Mouse (Mus musculus) hindbrain, embryonic 16.5 days (tissue): ENCODE results near the gene Sorbs1. TPM values are rescaled to one million over a fixed set of nuclear protein-coding genes. Genes with fewer than 3 reads are reported as not detected.

Experiments
- ATAC-seq: fragments of 200-750 bp; cut with Nextera tagmentation; 2 replicates; pipeline ENCODE4 v1.8.0; 2017; ENCODE audit warnings: moderate TSS enrichment, moderate library complexity
- H3K27ac ChIP-seq: fragments of 300-500 bp; sonication (generic); 2 replicates; pipeline ENCODE4 v1.5.1; 2014; ENCODE audit warnings: low read depth, mild to moderate bottlenecking, control low read depth, low read length, moderate library complexity
- H3K27me3 ChIP-seq: fragments of 300-500 bp; sonication (generic); replicated peaks from 2 replicates; pipeline ENCODE4 v1.6.1; 2014; ENCODE audit warnings: low read length; ENCODE audit not compliant: control insufficient read depth, insufficient read depth
- H3K36me3 ChIP-seq: fragments of 300-500 bp; sonication (generic); 2 replicates; pipeline ENCODE4 v1.6.1; 2014; ENCODE audit warnings: mild to moderate bottlenecking, low read length, moderate library complexity, mixed read lengths; ENCODE audit not compliant: control insufficient read depth, insufficient read depth
- H3K4me1 ChIP-seq: fragments of 300-500 bp; sonication (generic); 2 replicates; pipeline ENCODE4 v1.6.1; 2014; ENCODE audit warnings: low read depth, low read length; ENCODE audit not compliant: control insufficient read depth, insufficient read depth
- H3K4me2 ChIP-seq: fragments of 300-500 bp; sonication (generic); 2 replicates; pipeline ENCODE4 v1.6.1; 2014; ENCODE audit warnings: mild to moderate bottlenecking, low read length, control low read depth, moderate library complexity
- H3K4me3 ChIP-seq: fragments of 300-500 bp; sonication (generic); 2 replicates; pipeline ENCODE4 v1.5.1; 2014; ENCODE audit warnings: mild to moderate bottlenecking, low read length, control low read depth, moderate library complexity
- H3K9ac ChIP-seq: fragments of 300-500 bp; sonication (generic); 2 replicates; pipeline ENCODE4 v1.6.1; 2014; ENCODE audit warnings: low read depth, mild to moderate bottlenecking, control low read depth, low read length, moderate library complexity
- H3K9me3 ChIP-seq: fragments of 300-500 bp; sonication (generic); 2 replicates; pipeline ENCODE4 v1.6.1; 2014; ENCODE audit warnings: mild to moderate bottlenecking, low read length, moderate library complexity; ENCODE audit not compliant: control insufficient read depth
- WGBS: fragments of 180-500 bp; shearing (Covaris S2); extraction: QIAGEN DNeasy Blood & Tissue Kit; methylation state at CpG from one replicate; pipeline ENCODE4 v1.1.7; 2014; 5-methylcytosine and 5-hydroxymethylcytosine counted together
- polyA plus RNA-seq: library from polyadenylated mRNA; unstranded; fragments of >200 nt; fragmentation: Nextera tagmentation; extraction: Ambion mirVana; gene quantifications from 2 replicates; pipeline ENCODE4 v1.2.1, GENCODE M21; 2015

Gene Sorbs1
- polyA plus RNA-seq, 1 experiment from 2014 or later = 83.6 TPM

GRCm38 (mm10) chr19:40440951-40441350 is 72.6 kb downstream of the Sorbs1 start:
- Histone ChIP-seq H3K27me3 (no peaks in the 10 kb centered on the region), H3K9ac (no peak overlapping the region), H3K4me3 (no peak overlapping the region), H3K27ac (no peak overlapping the region), H3K4me2 (no peak overlapping the region), H3K36me3 (peaks cover 4% of the 10 kb centered on the region; the same call in 1 of the 2 replicates), H3K4me1 (peaks cover 5% of the 10 kb centered on the region), H3K9me3 (no peaks in the 10 kb centered on the region)
- no peak for ATAC-seq
- 82% methylated on average over 4 of the region's 4 CpGs for WGBS

DNA sequence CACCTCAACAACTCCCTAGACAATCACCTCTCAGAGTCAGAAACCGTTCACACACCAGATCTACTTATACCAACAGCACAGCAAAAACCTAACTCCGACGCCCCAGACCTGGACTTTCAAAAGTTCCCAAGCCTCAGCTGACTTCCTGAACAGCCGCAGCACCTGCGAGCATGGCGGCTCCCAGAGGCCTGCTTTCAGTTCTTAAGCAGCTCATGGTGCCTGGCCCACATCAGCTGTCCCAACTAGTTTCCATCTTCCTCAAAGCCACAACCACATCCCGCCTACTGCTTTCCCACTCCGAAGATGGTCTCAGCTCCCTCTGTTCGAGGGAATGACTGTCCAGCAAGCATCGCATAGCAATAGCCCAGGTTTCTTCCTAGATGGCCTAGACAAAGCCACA is 74.7 kb downstream of the Sorbs1 start:
- 92% methylated on average over 10 of the region's 10 CpGs for WGBS
- Histone ChIP-seq H3K9me3 (no peaks in the 10 kb centered on the region), H3K27me3 (no peaks in the 10 kb centered on the region), H3K9ac (no peak overlapping the region), H3K4me3 (no peak overlapping the region), H3K4me2 (no peak overlapping the region), H3K4me1 (peaks cover 12% of the 10 kb centered on the region), H3K27ac (no peak overlapping the region), H3K36me3 (no peaks in the 10 kb centered on the region)
- ATAC-seq = no peak

DNA sequence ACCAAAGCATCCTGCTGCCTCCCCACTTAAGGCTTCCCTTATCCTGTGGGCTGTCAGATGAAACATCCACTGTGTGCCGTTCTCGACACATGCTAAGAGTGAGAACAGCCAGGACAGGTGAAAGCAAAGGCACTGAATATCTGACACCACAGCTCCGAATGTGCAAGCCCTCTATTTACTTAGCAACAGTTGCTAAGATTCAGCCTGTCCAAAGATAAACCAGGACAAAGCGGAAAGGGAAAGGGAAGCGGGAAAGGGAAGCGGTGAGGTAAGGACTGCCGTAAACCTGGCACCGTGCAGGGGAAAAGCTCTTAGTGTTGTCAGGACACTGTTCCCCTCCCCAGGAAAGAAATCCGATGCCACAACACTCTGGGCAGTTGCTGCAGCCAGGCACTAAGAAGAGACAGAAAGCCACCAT is 75.9 kb downstream of the Sorbs1 start:
- Histone ChIP-seq H3K9ac (no peak overlapping the region), H3K4me2 (no peak overlapping the region), H3K27ac (no peak overlapping the region; the same call in 1 of the 2 replicates), H3K27me3 (no peaks in the 10 kb centered on the region), H3K9me3 (no peaks in the 10 kb centered on the region), H3K36me3 (no peaks in the 10 kb centered on the region), H3K4me1 (peaks cover 17% of the 10 kb centered on the region), H3K4me3 (no peak overlapping the region)
- 55% methylated on average over 9 of the region's 9 CpGs for WGBS
- no peak for ATAC-seq

GRCm38 (mm10) chr19:40436465-40437200 is 76.9 kb downstream of the Sorbs1 start:
- H3K4me2 ChIP-seq = no peak overlapping the region
- no peak for ATAC-seq
- H3K36me3 ChIP-seq = no peaks in the 10 kb centered on the region
- no peaks in the 10 kb centered on the region for H3K27me3 ChIP-seq
- H3K9ac ChIP-seq = no peak overlapping the region
- H3K9me3 ChIP-seq = no peaks in the 10 kb centered on the region
- 55% methylated on average over 12 of the region's 12 CpGs for WGBS
- H3K4me1 ChIP-seq = peaks cover 17% of the 10 kb centered on the region
- peak overlapping the region; percentile 70 for H3K27ac ChIP-seq
- H3K4me3 ChIP-seq = no peak overlapping the region

- Histone ChIP-seq H3K4me1 (peaks cover 17% of the 10 kb centered on the region), H3K36me3 (no peaks in the 10 kb centered on the region), H3K4me3 (no peak overlapping the region), H3K27ac (no peak overlapping the region), H3K9ac (no peak overlapping the region), H3K27me3 (no peaks in the 10 kb centered on the region), H3K4me2 (no peak overlapping the region), H3K9me3 (no peaks in the 10 kb centered on the region)
- 97% methylated on average over 2 of the region's 2 CpGs for WGBS
- ATAC-seq = no peak
These were observed 77.8 kb downstream of the Sorbs1 start for GRCm38 (mm10) chr19:40435797-40436196.

GRCm38 (mm10) chr19:40435045-40435444 is 78.5 kb downstream of the Sorbs1 start:
- no peaks in the 10 kb centered on the region for H3K36me3 ChIP-seq
- no peak overlapping the region for H3K4me2 ChIP-seq
- no peak for ATAC-seq
- H3K9me3 ChIP-seq = no peaks in the 10 kb centered on the region
- no peak overlapping the region for H3K4me3 ChIP-seq
- peak overlapping the region; percentile 84 for H3K27ac ChIP-seq
- H3K4me1 ChIP-seq = peaks cover 17% of the 10 kb centered on the region
- no peaks in the 10 kb centered on the region for H3K27me3 ChIP-seq
- H3K9ac ChIP-seq = no peak overlapping the region
- WGBS = 79% methylated on average over 7 of the region's 7 CpGs

GRCm38 (mm10) chr19:40434042-40434869 is 79.3 kb downstream of the Sorbs1 start:
- no peaks in the 10 kb centered on the region for H3K9me3 ChIP-seq
- no peak overlapping the region for H3K4me3 ChIP-seq
- no peaks in the 10 kb centered on the region for H3K27me3 ChIP-seq
- no peaks in the 10 kb centered on the region for H3K36me3 ChIP-seq
- 0 out of 2 replicates have a peak overlapping the region, but pooled peaks have one; percentile 5 for H3K4me2 ChIP-seq
- no peak overlapping the region for H3K9ac ChIP-seq
- 25% methylated on average over 10 of the region's 10 CpGs for WGBS
- peak overlapping the region; percentile 84 for H3K27ac ChIP-seq
- ATAC-seq = peak; percentile 88
- H3K4me1 ChIP-seq = peaks cover 17% of the 10 kb centered on the region

DNA sequence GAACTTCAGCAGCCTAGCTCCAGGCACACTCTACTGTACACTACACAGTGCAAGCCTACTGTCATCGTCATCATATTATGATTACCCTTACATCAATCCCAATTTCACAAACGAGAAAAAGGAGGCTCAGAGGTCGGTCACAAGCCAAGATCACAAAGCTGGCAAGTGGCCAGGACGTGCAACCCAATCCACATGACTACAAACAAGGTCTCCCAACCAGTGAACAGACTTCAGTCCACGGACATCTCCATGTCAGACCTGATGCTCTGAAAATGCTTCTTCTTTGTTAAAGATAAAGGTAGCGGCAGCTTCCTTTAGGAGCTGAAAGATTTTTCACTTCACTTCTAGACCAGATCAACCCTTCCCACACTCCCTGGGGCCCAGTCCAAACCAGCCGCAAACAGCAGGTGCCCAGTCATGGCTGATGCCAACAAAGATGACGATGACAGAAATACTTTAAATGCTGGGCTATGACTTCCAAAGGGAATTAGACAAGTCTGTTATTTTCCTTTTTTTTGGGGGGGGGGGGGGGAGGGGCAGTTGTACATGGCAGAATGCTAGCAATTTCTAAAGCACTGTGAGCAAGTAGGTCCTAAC is 80.2 kb downstream of the Sorbs1 start:
- Histone ChIP-seq H3K27ac (peak overlapping the region; percentile 16), H3K4me1 (peaks cover 17% of the 10 kb centered on the region), H3K9ac (no peak overlapping the region), H3K27me3 (no peaks in the 10 kb centered on the region), H3K9me3 (no peaks in the 10 kb centered on the region), H3K4me2 (no peak overlapping the region), H3K4me3 (no peak overlapping the region), H3K36me3 (no peaks in the 10 kb centered on the region)
- 40% methylated on average over 8 of the region's 8 CpGs for WGBS
- ATAC-seq = peak; percentile 13; the same call in 1 of the 2 replicates

- no peaks in the 10 kb centered on the region for H3K36me3 ChIP-seq
- no peak overlapping the region for H3K9ac ChIP-seq
- 79% methylated on average over 4 of the region's 4 CpGs for WGBS
- H3K9me3 ChIP-seq = no peaks in the 10 kb centered on the region
- H3K4me2 ChIP-seq = no peak overlapping the region
- H3K27me3 ChIP-seq = no peaks in the 10 kb centered on the region
- no peak overlapping the region; the same call in 1 of the 2 replicates for H3K27ac ChIP-seq
- no peak for ATAC-seq
- peaks cover 15% of the 10 kb centered on the region for H3K4me1 ChIP-seq
- no peak overlapping the region for H3K4me3 ChIP-seq
These were observed 81.6 kb downstream of the Sorbs1 start for GRCm38 (mm10) chr19:40431969-40432368.
